Mouse (Mus musculus) ZHBTc4 (cell line): ENCODE data around the gene Mup6.
"Not testable (repeated sequence)": the region's sequence is repeated elsewhere in the genome, so short reads cannot be mapped to it uniquely, and the experiment has no call there.

Experiments
- DNase-seq: peaks from one replicate; pipeline ENCODE4 v3.0.0-alpha.2; 2011; ENCODE audit warnings: low read depth, low spot score

Gene Mup6

GRCm38 (mm10) chr4:59963405-59964344 is at the start of gene Mup6:
Mup6 (plus strand) TSS chr4:59964294.
- DNase-seq, result peak; percentile 93

- no peak for DNase-seq
Observed at GRCm38 (mm10) chr4:59914608-59915403, 49.3 kb upstream of the Mup6 start, which contains the start of gene Slc46a2. Slc46a2 (minus strand) TSS chr4:59915056.

DNA sequence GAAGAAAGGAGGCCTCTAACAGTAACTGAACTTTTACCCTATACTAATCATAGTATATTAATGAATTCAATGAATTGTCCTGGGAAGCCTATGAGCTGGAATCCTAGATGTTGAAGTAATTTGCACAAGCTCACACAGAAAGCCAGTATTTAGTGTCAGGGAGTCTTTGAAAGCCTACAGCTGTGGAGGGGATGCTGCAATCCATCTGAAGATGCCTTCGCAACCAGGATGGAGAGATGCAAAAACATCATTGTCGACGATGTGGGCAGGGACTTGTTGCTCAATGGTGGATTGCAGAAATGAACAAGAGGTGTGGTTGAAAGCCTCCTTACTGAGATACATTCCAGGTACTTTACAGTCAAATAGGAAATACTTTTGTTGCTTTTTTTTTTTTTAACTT is 46.1 kb upstream of the Mup6 start:
- DNase-seq, result no peak

DNA sequence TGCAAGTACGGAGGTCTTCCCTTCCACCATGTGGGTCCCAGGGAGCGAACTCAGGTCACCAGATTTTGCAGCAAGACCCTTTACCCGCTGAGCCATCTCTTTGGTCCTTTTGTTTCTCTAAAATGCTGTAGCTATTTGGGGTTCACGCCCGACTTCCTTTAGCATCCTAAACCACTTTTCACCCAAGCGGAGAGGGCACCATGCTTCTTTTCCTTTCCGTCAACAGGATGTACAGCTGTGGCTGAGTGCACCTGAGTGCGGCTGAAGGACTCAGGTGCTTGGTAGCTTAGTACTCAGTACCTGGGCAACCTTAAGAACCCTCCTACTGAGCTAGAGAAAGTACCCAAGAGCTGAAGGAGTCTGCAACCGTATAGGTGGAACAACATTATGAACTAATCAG is 39.0 kb upstream of the Mup6 start:
- no peak for DNase-seq

- DNase-seq, result peak; percentile 10
Observed at GRCm38 (mm10) chr4:59927666-59928065, 36.4 kb upstream of the Mup6 start.

- peak; percentile 89 for DNase-seq
Observed at GRCm38 (mm10) chr4:59928347-59928746, 35.7 kb upstream of the Mup6 start.

DNA sequence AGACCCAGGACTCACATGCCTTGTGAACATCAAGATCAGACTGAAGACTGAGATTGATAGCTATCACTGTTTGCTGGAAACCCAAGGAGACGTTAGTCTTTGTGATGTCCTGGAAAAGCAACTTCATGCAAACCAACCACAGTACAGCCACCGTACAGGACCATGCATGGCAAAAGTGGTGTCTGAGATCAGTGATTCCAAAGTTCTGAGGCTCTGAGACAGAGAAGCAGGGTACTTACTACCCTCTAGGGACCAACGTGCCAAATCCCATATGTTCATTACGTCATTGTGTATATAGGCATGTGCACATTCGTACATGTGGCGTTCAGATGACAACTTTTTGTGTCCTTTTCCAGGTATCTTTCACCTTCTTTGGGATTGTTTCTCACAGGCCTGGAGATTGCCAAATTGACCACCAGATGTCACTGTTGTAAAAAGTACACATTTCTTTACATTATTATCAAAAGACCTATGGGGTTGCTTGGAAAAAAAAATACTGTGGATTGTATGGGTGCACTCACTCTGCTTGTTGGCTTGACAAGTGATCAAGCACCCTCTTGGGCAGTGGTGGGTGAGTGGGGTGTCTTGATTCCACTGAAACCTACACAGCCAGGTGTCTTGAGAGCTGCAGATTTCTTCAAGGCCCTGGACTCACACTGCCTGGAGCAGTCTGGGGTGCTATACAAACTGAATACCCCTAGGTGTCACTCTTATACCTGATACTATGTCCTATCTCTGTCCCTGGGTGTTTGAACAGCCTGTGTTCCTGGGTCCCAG is 31.4 kb upstream of the Mup6 start:
- DNase-seq, result peak; percentile 83

- DNase-seq, result no peak
Observed at GRCm38 (mm10) chr4:59937543-59937942, 26.6 kb upstream of the Mup6 start.

DNA sequence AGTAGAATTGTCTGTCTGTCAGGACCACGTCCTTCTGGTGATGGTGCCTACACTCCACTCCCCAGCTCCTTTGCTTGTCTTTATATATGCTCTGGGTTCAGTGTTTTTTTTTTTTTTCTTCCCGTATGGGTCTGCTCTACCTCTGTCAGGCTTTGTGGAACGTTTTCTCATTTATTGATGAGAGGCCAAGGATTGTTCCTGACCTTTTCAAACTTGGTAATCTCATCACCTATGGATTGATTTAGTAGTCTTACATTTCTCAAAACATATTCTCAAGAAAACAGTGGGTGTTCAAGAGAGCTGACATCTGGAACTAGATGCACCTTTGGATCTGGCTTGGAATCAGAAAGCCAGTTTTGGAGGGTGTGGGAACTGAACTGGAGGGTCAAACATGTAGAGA is 3.5 kb upstream of the Mup6 start, which contains the start of gene Mup4:
TSS of gene Mup4 (minus strand) at position 101 of the 400 bp plus-strand sequence.
- DNase-seq, result no peak

DNA sequence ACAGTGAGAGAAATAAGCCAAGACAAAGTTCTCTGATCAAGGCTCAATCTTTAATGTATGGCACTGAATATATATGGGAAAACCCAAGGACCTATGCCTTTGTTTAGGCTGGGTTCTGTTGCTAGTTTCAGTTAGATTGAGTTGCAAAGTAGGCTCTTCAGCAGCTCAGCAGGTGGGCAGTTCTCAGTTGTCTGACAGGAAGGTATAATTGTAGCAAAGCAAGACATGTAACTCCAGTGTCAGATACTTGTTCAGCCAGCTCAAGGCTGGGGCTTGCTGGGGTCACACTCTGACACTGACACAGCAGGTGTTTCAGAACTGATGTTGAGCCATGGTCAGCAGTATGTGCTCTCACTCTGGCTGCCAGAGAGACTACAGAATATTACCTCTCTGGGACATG is 33.8 kb downstream of the Mup6 start:
- peak; percentile 65 for DNase-seq

DNA sequence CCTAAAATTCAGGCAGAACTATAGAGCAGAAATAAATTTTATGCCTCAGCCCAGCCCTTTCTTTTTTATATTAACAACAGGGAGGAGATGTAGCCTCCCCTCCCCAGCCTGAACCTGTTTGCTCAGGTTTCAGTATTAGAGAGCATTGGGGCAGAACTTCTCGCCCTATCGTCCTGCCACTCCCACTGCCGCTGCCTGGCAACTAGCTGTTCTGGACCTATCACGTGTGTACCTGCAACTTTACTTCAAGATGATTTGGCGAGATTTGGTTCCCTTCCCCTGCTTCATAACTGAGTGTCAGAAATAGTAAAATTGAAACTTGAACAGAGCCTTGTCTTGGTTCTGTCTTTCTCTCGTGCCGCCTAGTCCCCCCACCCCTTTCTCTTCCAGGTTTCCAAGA is 56.0 kb downstream of the Mup6 start:
- DNase-seq, result not testable (repeated sequence)

DNA sequence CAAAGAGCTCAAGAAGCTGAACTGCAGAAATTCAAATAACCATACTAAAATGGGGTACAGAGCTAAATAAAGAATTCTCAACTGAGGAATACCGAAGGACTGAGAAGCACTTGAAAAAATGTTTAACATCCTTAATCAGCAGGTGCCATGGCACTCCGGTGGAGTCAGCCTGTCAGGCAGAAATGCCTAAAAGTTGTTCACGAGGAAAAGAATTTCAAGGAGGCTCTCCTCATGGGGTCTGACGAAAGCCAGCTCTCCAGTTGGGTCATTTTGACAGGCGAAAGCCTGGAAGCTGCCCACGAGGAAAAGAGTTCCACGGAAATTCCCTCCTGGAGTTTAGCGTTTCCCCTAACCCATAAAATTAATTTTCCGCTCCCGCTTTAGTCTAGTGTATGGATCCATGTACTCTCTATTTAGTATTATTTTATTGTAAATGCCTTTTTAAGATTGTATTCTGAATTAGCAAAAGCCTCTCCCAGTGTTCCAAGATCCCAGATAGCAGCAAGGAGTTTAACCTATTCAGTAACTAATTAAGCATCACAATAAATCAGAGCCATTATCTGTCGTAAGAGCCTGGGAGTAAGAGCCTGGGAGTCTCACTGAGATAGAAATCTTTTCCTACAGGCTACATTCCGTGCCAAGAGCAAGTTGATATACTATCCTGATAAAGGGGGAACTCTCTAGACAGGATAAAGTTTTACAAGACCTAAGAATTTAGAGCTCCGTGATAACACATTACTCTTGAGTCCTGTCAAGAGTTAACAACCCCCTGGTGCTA is 65.4 kb downstream of the Mup6 start:
- DNase-seq, result not testable (repeated sequence)
